Mouse (Mus musculus): ENCODE results near the gene Fuk. TPM values are rescaled to one million over a fixed set of nuclear protein-coding genes. Genes with fewer than 3 reads are reported as not detected.

Gene Fuk
- polyA plus RNA-seq, 1 experiment from 2014 or later: 13.5 TPM

- Histone ChIP-seq H3K27ac (no peak overlapping the region), H3K4me3 (no peak overlapping the region), H3K27me3 (ENCODE audit: poor library complexity, severe bottlenecking) (no peaks in the 10 kb centered on the region), H3K9me3 (no peaks in the 10 kb centered on the region), H3K4me1 (peaks cover 9% of the 10 kb centered on the region), H3K36me3 (replicated peaks) (peaks cover 68% of the 10 kb centered on the region)
- WGBS: 95% methylated on average over 10 of the region's 10 CpGs
- DNase-seq (ENCODE audit: extremely low spot score, low spot score): no peak
These were observed 51.1 kb downstream of the Fuk start for GRCm38 (mm10) chr8:110851186-110851585.

GRCm38 (mm10) chr8:110847645-110848495 is 54.4 kb downstream of the Fuk start:
- no peaks in the 10 kb centered on the region for H3K27me3 ChIP-seq (ENCODE audit: poor library complexity, severe bottlenecking)
- H3K27ac ChIP-seq: no peak overlapping the region
- 65% methylated on average over 14 of the region's 14 CpGs for WGBS
- DNase-seq (ENCODE audit: extremely low spot score, low spot score): no peak
- peaks cover 58% of the 10 kb centered on the region for H3K36me3 ChIP-seq (replicated peaks)
- peak overlapping the region; percentile 72 for H3K4me3 ChIP-seq
- H3K9me3 ChIP-seq: no peaks in the 10 kb centered on the region
- peaks cover 24% of the 10 kb centered on the region for H3K4me1 ChIP-seq

GRCm38 (mm10) chr8:110847171-110847549 is 55.1 kb downstream of the Fuk start:
- Histone ChIP-seq H3K27ac (peak overlapping the region; percentile 98), H3K27me3 (ENCODE audit: poor library complexity, severe bottlenecking) (no peaks in the 10 kb centered on the region), H3K36me3 (replicated peaks) (peaks cover 58% of the 10 kb centered on the region), H3K4me3 (peak overlapping the region; percentile 72), H3K9me3 (no peaks in the 10 kb centered on the region), H3K4me1 (peaks cover 24% of the 10 kb centered on the region)
- DNase-seq (ENCODE audit: extremely low spot score, low spot score): no peak
- 1% methylated on average over 13 of the region's 13 CpGs for WGBS

- peak within 1 kb of the TSS; percentile 72 for H3K4me3 ChIP-seq
- DNase-seq (ENCODE audit: extremely low spot score, low spot score): peak; percentile 85
- H3K9me3 ChIP-seq: no peaks in the 10 kb centered on the region
- H3K36me3 ChIP-seq (replicated peaks): peaks cover 58% of the 10 kb centered on the region
- peaks cover 24% of the 10 kb centered on the region for H3K4me1 ChIP-seq
- under 1% methylated on average over 53 of the region's 53 CpGs for WGBS
- peak within 1 kb of the TSS; percentile 98 for H3K27ac ChIP-seq
- no peaks in the 10 kb centered on the region for H3K27me3 ChIP-seq (ENCODE audit: poor library complexity, severe bottlenecking)
These were observed 55.7 kb downstream of the Fuk start, which contains the start of the genes Cog4 and Sf3b3 for GRCm38 (mm10) chr8:110846405-110847170. Cog4 (plus strand) TSS chr8:110846600. Sf3b3 (minus strand) TSS chr8:110846787.

GRCm38 (mm10) chr8:110845821-110846404 is 56.4 kb downstream of the Fuk start:
- Histone ChIP-seq H3K36me3 (replicated peaks) (peaks cover 58% of the 10 kb centered on the region), H3K27ac (peak overlapping the region; percentile 98), H3K4me1 (peaks cover 24% of the 10 kb centered on the region), H3K27me3 (ENCODE audit: poor library complexity, severe bottlenecking) (no peaks in the 10 kb centered on the region), H3K4me3 (peak overlapping the region; percentile 72), H3K9me3 (no peaks in the 10 kb centered on the region)
- WGBS: 16% methylated on average over 17 of the region's 17 CpGs
- DNase-seq (ENCODE audit: extremely low spot score, low spot score): no peak

- Histone ChIP-seq H3K9me3 (no peaks in the 10 kb centered on the region), H3K4me1 (peaks cover 24% of the 10 kb centered on the region), H3K27ac (no peak overlapping the region), H3K36me3 (replicated peaks) (peaks cover 58% of the 10 kb centered on the region), H3K27me3 (ENCODE audit: poor library complexity, severe bottlenecking) (no peaks in the 10 kb centered on the region), H3K4me3 (peak overlapping the region; percentile 72)
- DNase-seq (ENCODE audit: extremely low spot score, low spot score): no peak
- WGBS: 87% methylated on average over 3 of the region's 3 CpGs
These were observed 57.3 kb downstream of the Fuk start for GRCm38 (mm10) chr8:110844941-110845340.

- peaks cover 23% of the 10 kb centered on the region for H3K4me1 ChIP-seq
- 90% methylated on average over 5 of the region's 5 CpGs for WGBS
- H3K36me3 ChIP-seq (replicated peaks): peaks cover 70% of the 10 kb centered on the region
- no peak for DNase-seq (ENCODE audit: extremely low spot score, low spot score)
- H3K4me3 ChIP-seq: no peak overlapping the region
- no peaks in the 10 kb centered on the region for H3K27me3 ChIP-seq (ENCODE audit: poor library complexity, severe bottlenecking)
- no peak overlapping the region for H3K27ac ChIP-seq
- no peaks in the 10 kb centered on the region for H3K9me3 ChIP-seq
These were observed 59.1 kb downstream of the Fuk start for GRCm38 (mm10) chr8:110843207-110843606.

GRCm38 (mm10) chr8:110842012-110842574 is 60.2 kb downstream of the Fuk start:
- no peak for DNase-seq (ENCODE audit: extremely low spot score, low spot score)
- Histone ChIP-seq H3K36me3 (replicated peaks) (peaks cover 81% of the 10 kb centered on the region), H3K4me3 (no peak overlapping the region), H3K27ac (no peak overlapping the region), H3K4me1 (peaks cover 15% of the 10 kb centered on the region), H3K9me3 (no peaks in the 10 kb centered on the region), H3K27me3 (ENCODE audit: poor library complexity, severe bottlenecking) (no peaks in the 10 kb centered on the region)
- 93% methylated on average over 3 of the region's 3 CpGs for WGBS

Other genes starting within 250 kb of the Fuk start
- 5.4 and 5.6 TPM in 2 replicates for gene Mtss1l, start 181.0 kb downstream of the Fuk start, polyA plus RNA-seq (2016; fragmentation: Nextera tagmentation; extraction: Ambion mirVana)
- 0.24 and 0.25 TPM in 2 replicates for gene Il34, start 96.6 kb downstream of the Fuk start, polyA plus RNA-seq (2016; fragmentation: Nextera tagmentation; extraction: Ambion mirVana)
- 71.0 and 73.2 TPM in 2 replicates for gene Cog4, start 55.9 kb downstream of the Fuk start, polyA plus RNA-seq (2016; fragmentation: Nextera tagmentation; extraction: Ambion mirVana)
- 247 and 254 TPM in 2 replicates for gene Sf3b3, start 55.7 kb downstream of the Fuk start, polyA plus RNA-seq (2016; fragmentation: Nextera tagmentation; extraction: Ambion mirVana)
- gene St3gal2, start 17.4 kb upstream of the Fuk start, polyA plus RNA-seq (2016; fragmentation: Nextera tagmentation; extraction: Ambion mirVana): 24.4 and 24.5 TPM in 2 replicates
- gene Ddx19a, start 95.3 kb upstream of the Fuk start, polyA plus RNA-seq (2016; fragmentation: Nextera tagmentation; extraction: Ambion mirVana): 27.4 and 27.6 TPM in 2 replicates
- 11.8 and 12.4 TPM in 2 replicates for gene Ddx19b, start 129.3 kb upstream of the Fuk start, polyA plus RNA-seq (2016; fragmentation: Nextera tagmentation; extraction: Ambion mirVana)
- gene Aars, start 130.7 kb upstream of the Fuk start, polyA plus RNA-seq (2016; fragmentation: Nextera tagmentation; extraction: Ambion mirVana): 87.6 and 91.2 TPM in 2 replicates
- 7.6 and 14.8 TPM in 2 replicates for gene Exosc6, start 153.9 kb upstream of the Fuk start, polyA plus RNA-seq (2016; fragmentation: Nextera tagmentation; extraction: Ambion mirVana)
- gene Clec18a, start 189.9 kb upstream of the Fuk start, polyA plus RNA-seq (2016; fragmentation: Nextera tagmentation; extraction: Ambion mirVana): 1.6 and 2.9 TPM in 2 replicates
- 11.9 and 12.3 TPM in 2 replicates for gene Pdpr, start 192.1 kb upstream of the Fuk start, polyA plus RNA-seq (2016; fragmentation: Nextera tagmentation; extraction: Ambion mirVana)

All from forebrain, embryonic 10.5 days (tissue).